Mouse (Mus musculus) granulocyte monocyte progenitor cell, adult 5-6 weeks (primary cell): ENCODE results near the gene Slc17a4. TPM values are rescaled to one million over a fixed set of nuclear protein-coding genes. Genes with fewer than 3 reads are reported as not detected.

ENCODE experiments used
- total RNA-seq, 2 experiments: library from RNA; stranded (forward) in 1 of 2; stranded (reverse) in 1 of 2; fragments of 200-712, 200-1000 nt in 1 of 2; fragments of >200 nt in 1 of 2; fragmentation: Nextera tagmentation in 1 of 2; gene quantifications; 2 replicates each; pipeline ENCODE4 v1.2.3; 2014 to 2017

Slc17a4 gene
- total RNA-seq, 2 experiments from 2014 or later = not detected

Other genes starting within 250 kb of the Slc17a4 start
- 2.4 and 4.1 TPM in 2 replicates for gene Hist1h2ac, start 231.1 kb downstream of the Slc17a4 start, total RNA-seq (2014; fragmentation: Nextera tagmentation)
- gene Hist1h2ac, start 231.1 kb downstream of the Slc17a4 start, total RNA-seq (2017) = 173 TPM in 2 replicates
- 57.7 and 70.7 TPM in 2 replicates for gene Hist1h2bc, start 230.8 kb downstream of the Slc17a4 start, total RNA-seq (2014; fragmentation: Nextera tagmentation)
- gene Hist1h2bc, start 230.8 kb downstream of the Slc17a4 start, total RNA-seq (2017) = 274 and 374 TPM in 2 replicates
- not detected in 2 replicates for gene Hist1h1t, start 219.2 kb downstream of the Slc17a4 start, total RNA-seq (2014; fragmentation: Nextera tagmentation)
- gene Hist1h1t, start 219.2 kb downstream of the Slc17a4 start, total RNA-seq (2017) = 1.0 TPM in 1 of 2 replicates, not detected in the other
- 14.3 and 82.6 TPM in 2 replicates for gene Hist1h4c, start 216.6 kb downstream of the Slc17a4 start, total RNA-seq (2014; fragmentation: Nextera tagmentation)
- gene Hist1h4c, start 216.6 kb downstream of the Slc17a4 start, total RNA-seq (2017) = 308 and 366 TPM in 2 replicates
- 7.9 and 19.9 TPM in 2 replicates for gene Hfe, start 204.2 kb downstream of the Slc17a4 start, total RNA-seq (2014; fragmentation: Nextera tagmentation)
- gene Hfe, start 204.2 kb downstream of the Slc17a4 start, total RNA-seq (2017) = 7.6 and 9.7 TPM in 2 replicates
- gene Hist1h1c, start 176.2 kb downstream of the Slc17a4 start, total RNA-seq (2014; fragmentation: Nextera tagmentation) = 61.8 and 110 TPM in 2 replicates
- 737 and 810 TPM in 2 replicates for gene Hist1h1c, start 176.2 kb downstream of the Slc17a4 start, total RNA-seq (2017)
- 24.5 and 38.0 TPM in 2 replicates for gene Hist1h3c, start 169.4 kb downstream of the Slc17a4 start, total RNA-seq (2014; fragmentation: Nextera tagmentation)
- gene Hist1h3c, start 169.4 kb downstream of the Slc17a4 start, total RNA-seq (2017) = 507 and 886 TPM in 2 replicates
- gene Hist1h2bb, start 168.3 kb downstream of the Slc17a4 start, total RNA-seq (2014; fragmentation: Nextera tagmentation) = 155 and 176 TPM in 2 replicates
- 3,446 and 3,529 TPM in 2 replicates for gene Hist1h2bb, start 168.3 kb downstream of the Slc17a4 start, total RNA-seq (2017)
- 9.2 and 31.4 TPM in 2 replicates for gene Hist1h2ab, start 163.9 kb downstream of the Slc17a4 start, total RNA-seq (2014; fragmentation: Nextera tagmentation)
- 1,996 and 2,074 TPM in 2 replicates for gene Hist1h2ab, start 163.9 kb downstream of the Slc17a4 start, total RNA-seq (2017)
- 92.5 and 158 TPM in 2 replicates for gene Hist1h3b, start 162.7 kb downstream of the Slc17a4 start, total RNA-seq (2014; fragmentation: Nextera tagmentation)
- gene Hist1h3b, start 162.7 kb downstream of the Slc17a4 start, total RNA-seq (2017) = 628 and 657 TPM in 2 replicates
- gene Hist1h4b, start 158.0 kb downstream of the Slc17a4 start, total RNA-seq (2014; fragmentation: Nextera tagmentation) = 70.4 and 87.8 TPM in 2 replicates
- 487 and 745 TPM in 2 replicates for gene Hist1h4b, start 158.0 kb downstream of the Slc17a4 start, total RNA-seq (2017)
- gene Hist1h4a, start 153.8 kb downstream of the Slc17a4 start, total RNA-seq (2014; fragmentation: Nextera tagmentation) = 9.3 and 71.7 TPM in 2 replicates
- 657 and 709 TPM in 2 replicates for gene Hist1h4a, start 153.8 kb downstream of the Slc17a4 start, total RNA-seq (2017)
- 33.7 and 64.5 TPM in 2 replicates for gene Hist1h3a, start 152.6 kb downstream of the Slc17a4 start, total RNA-seq (2014; fragmentation: Nextera tagmentation)
- 287 and 376 TPM in 2 replicates for gene Hist1h3a, start 152.6 kb downstream of the Slc17a4 start, total RNA-seq (2017)
- gene Hist1h1a, start 151.3 kb downstream of the Slc17a4 start, total RNA-seq (2014; fragmentation: Nextera tagmentation) = 143 and 207 TPM in 2 replicates
- 1,974 and 2,146 TPM in 2 replicates for gene Hist1h1a, start 151.3 kb downstream of the Slc17a4 start, total RNA-seq (2017)
- not detected in 2 replicates for gene Trim38, start 145.1 kb downstream of the Slc17a4 start, total RNA-seq (2014; fragmentation: Nextera tagmentation)
- gene Trim38, start 145.1 kb downstream of the Slc17a4 start, total RNA-seq (2017) = not detected in 2 replicates
- not detected in 2 replicates for gene Slc17a2, start 108.0 kb downstream of the Slc17a4 start, total RNA-seq (2014; fragmentation: Nextera tagmentation)
- not detected in 2 replicates for gene Slc17a2, start 108.0 kb downstream of the Slc17a4 start, total RNA-seq (2017)
- gene Slc17a3, start 75.6 kb downstream of the Slc17a4 start, total RNA-seq (2014; fragmentation: Nextera tagmentation) = not detected in 2 replicates
- gene Slc17a3, start 75.6 kb downstream of the Slc17a4 start, total RNA-seq (2017) = not detected in 2 replicates
- gene Slc17a1, start 47.3 kb downstream of the Slc17a4 start, total RNA-seq (2014; fragmentation: Nextera tagmentation) = not detected in 2 replicates
- gene Slc17a1, start 47.3 kb downstream of the Slc17a4 start, total RNA-seq (2017) = not detected in 2 replicates
- not detected in 2 replicates for gene Hist1h2ba, start 19.1 kb upstream of the Slc17a4 start, total RNA-seq (2014; fragmentation: Nextera tagmentation)
- gene Hist1h2ba, start 19.1 kb upstream of the Slc17a4 start, total RNA-seq (2017) = not detected in 2 replicates
- not detected in 2 replicates for gene Hist1h2aa, start 19.5 kb upstream of the Slc17a4 start, total RNA-seq (2014; fragmentation: Nextera tagmentation)
- gene Hist1h2aa, start 19.5 kb upstream of the Slc17a4 start, total RNA-seq (2017) = not detected in 2 replicates
- not detected in 2 replicates for gene Scgn, start 76.2 kb upstream of the Slc17a4 start, total RNA-seq (2014; fragmentation: Nextera tagmentation)
- gene Scgn, start 76.2 kb upstream of the Slc17a4 start, total RNA-seq (2017) = not detected in 2 replicates